Mouse (Mus musculus) CH12.LX (cell line): ENCODE results near the gene Cd86. TPM values are rescaled to one million over a fixed set of nuclear protein-coding genes. Genes with fewer than 3 reads are reported as not detected.
A peak's percentile ranks its signal among the peaks of the same experiment; 100 is the strongest.

Experiments
- DNase-seq: peaks from one replicate; pipeline ENCODE4 v3.0.0-alpha.2; 2013; ENCODE audit errors: extremely low read depth
- H3K27ac ChIP-seq: 2 replicates; pipeline ENCODE4 v1.5.1; 2012; ENCODE audit warnings: low read depth, mild to moderate bottlenecking, control low read depth, moderate library complexity; ENCODE audit not compliant: insufficient read depth
- H3K27me3 ChIP-seq: replicated peaks from 2 replicates; pipeline ENCODE3; 2012; ENCODE audit warnings: inconsistent platforms
- H3K36me3 ChIP-seq, 2 experiments: replicated peaks in 1 of 2; 2 replicates each; pipeline versions ENCODE3 to v1.6.1; 2012; ENCODE audit warnings: inconsistent platforms in 1 of 2, low read length in 1 of 2, mild to moderate bottlenecking in 1 of 2, mixed read lengths in 1 of 2, moderate library complexity in 1 of 2; ENCODE audit not compliant: control insufficient read depth in 1 of 2, insufficient read depth in 1 of 2
- H3K4me1 ChIP-seq, 2 experiments: 2 replicates each; pipeline ENCODE4 v1.6.1; 2012; ENCODE audit warnings: inconsistent platforms in 1 of 2, moderate library complexity in 1 of 2; ENCODE audit not compliant: insufficient read depth in 2 of 2, control insufficient read depth in 1 of 2
- H3K4me2 ChIP-seq: 2 replicates; pipeline ENCODE4 v1.6.1; 2012; ENCODE audit warnings: low read depth, mild to moderate bottlenecking, control low read depth; ENCODE audit not compliant: poor library complexity, insufficient read depth, severe bottlenecking
- H3K4me3 ChIP-seq, 3 experiments: fragments of 150-350 bp in 1 of 3; sonication (generic) in 1 of 3; replicated peaks in 1 of 3; 2 replicates each; pipeline versions ENCODE3 to v1.5.1; 2011 to 2012; ENCODE audit warnings: low read depth in 2 of 3, low read length in 2 of 3, mild to moderate bottlenecking in 2 of 3, moderate library complexity in 2 of 3, control low read depth in 1 of 3, improper control_type of control experiment in 1 of 3, inconsistent platforms in 1 of 3, mixed read lengths in 1 of 3; ENCODE audit not compliant: poor library complexity in 1 of 3
- H3K79me2 ChIP-seq: replicated peaks from 2 replicates; pipeline ENCODE4 v1.6.1; 2012; ENCODE audit warnings: mild to moderate bottlenecking, moderate library complexity; ENCODE audit not compliant: control insufficient read depth, poor library complexity, insufficient read depth, severe bottlenecking; ENCODE audit errors: extremely low read depth
- H3K9ac ChIP-seq: 2 replicates; pipeline ENCODE4 v1.6.1; 2012; ENCODE audit warnings: low read depth, mild to moderate bottlenecking, control low read depth, moderate library complexity; ENCODE audit not compliant: insufficient read depth
- H3K9me3 ChIP-seq: replicated peaks from 2 replicates; pipeline ENCODE3; 2012; ENCODE audit warnings: low read length, inconsistent platforms, mixed read lengths
- BHLHE40 ChIP-seq: IDR thresholded peaks from 2 replicates; pipeline ENCODE4 v1.6.1; 2011; ENCODE audit warnings: mild to moderate bottlenecking, low read depth, low read length, improper control_type of control experiment
- CHD1 ChIP-seq: IDR thresholded peaks from 2 replicates; pipeline ENCODE4 v1.6.1; 2012; ENCODE audit warnings: low read depth, low read length, improper control_type of control experiment, inconsistent platforms
- CHD2 ChIP-seq: IDR thresholded peaks from 2 replicates; pipeline ENCODE4 v1.6.1; 2011; ENCODE audit warnings: low read length, improper control_type of control experiment
- CTCF ChIP-seq, 2 experiments: IDR thresholded peaks in 1 of 2; conservative IDR thresholded peaks in 1 of 2; 2 replicates each; pipeline ENCODE4 v1.5.1; 2011 to 2012; ENCODE audit warnings: low read depth in 2 of 2, low read length in 2 of 2, improper control_type of control experiment in 1 of 2, inconsistent platforms in 1 of 2, mild to moderate bottlenecking in 1 of 2, moderate library complexity in 1 of 2
- E2F4 ChIP-seq: IDR thresholded peaks from 2 replicates; pipeline ENCODE4 v1.6.1; 2011; ENCODE audit warnings: low read depth, low read length, improper control_type of control experiment; ENCODE audit not compliant: insufficient replicate concordance
- ELF1 ChIP-seq: IDR thresholded peaks from 2 replicates; pipeline ENCODE4 v1.6.1; 2014; ENCODE audit warnings: low read depth, mild to moderate bottlenecking, inconsistent platforms, low read length, improper control_type of control experiment
- EP300 ChIP-seq: IDR thresholded peaks from 2 replicates; pipeline ENCODE4 v1.6.1; 2011; ENCODE audit warnings: low read length, improper control_type of control experiment
- ETS1 ChIP-seq: conservative IDR thresholded peaks from 2 replicates; pipeline ENCODE4 v1.6.1; 2012; ENCODE audit warnings: low read depth, mild to moderate bottlenecking, inconsistent platforms, low read length, improper control_type of control experiment, moderate library complexity
- GABPA ChIP-seq: IDR thresholded peaks from 2 replicates; pipeline ENCODE4 v1.6.1; 2012; ENCODE audit warnings: low read depth, low read length, improper control_type of control experiment, inconsistent platforms; ENCODE audit not compliant: insufficient replicate concordance
- HCFC1 ChIP-seq: IDR thresholded peaks from 2 replicates; pipeline ENCODE4 v1.6.1; 2012; ENCODE audit warnings: low read depth, mild to moderate bottlenecking, inconsistent platforms, low read length, improper control_type of control experiment
- IRF4 ChIP-seq: IDR thresholded peaks from 2 replicates; pipeline ENCODE4 v1.6.1; 2014; ENCODE audit warnings: low read depth, mild to moderate bottlenecking, inconsistent platforms, low read length, improper control_type of control experiment
- JUN ChIP-seq: IDR thresholded peaks from 2 replicates; pipeline ENCODE4 v1.6.1; 2011; ENCODE audit warnings: low read depth, mild to moderate bottlenecking, low read length, improper control_type of control experiment, moderate library complexity; ENCODE audit not compliant: insufficient read depth
- JUND ChIP-seq: conservative IDR thresholded peaks from 2 replicates; pipeline ENCODE4 v1.6.1; 2011; ENCODE audit warnings: low read depth, low read length, improper control_type of control experiment
- KAT2A ChIP-seq: IDR thresholded peaks from 2 replicates; pipeline ENCODE4 v1.6.1; 2012; ENCODE audit warnings: low read length, improper control_type of control experiment, inconsistent platforms; ENCODE audit not compliant: insufficient replicate concordance
- MAFK ChIP-seq: IDR thresholded peaks from 2 replicates; pipeline ENCODE4 v1.6.1; 2011; ENCODE audit warnings: low read length, improper control_type of control experiment; ENCODE audit not compliant: insufficient replicate concordance
- MAX ChIP-seq: IDR thresholded peaks from 2 replicates; pipeline ENCODE4 v1.6.1; 2011; ENCODE audit warnings: low read length, improper control_type of control experiment
- MAZ ChIP-seq: IDR thresholded peaks from 2 replicates; pipeline ENCODE4 v1.6.1; 2012; ENCODE audit warnings: low read depth, mild to moderate bottlenecking, inconsistent platforms, low read length, improper control_type of control experiment, moderate library complexity
- MEF2A ChIP-seq: IDR thresholded peaks from 2 replicates; pipeline ENCODE4 v1.6.1; 2014; ENCODE audit warnings: low read depth, mild to moderate bottlenecking, inconsistent platforms, low read length, improper control_type of control experiment, borderline replicate concordance
- MXI1 ChIP-seq: IDR thresholded peaks from 2 replicates; pipeline ENCODE4 v1.6.1; 2011; ENCODE audit warnings: mild to moderate bottlenecking, low read depth, low read length, improper control_type of control experiment
- MYC ChIP-seq: IDR thresholded peaks from 2 replicates; pipeline ENCODE4 v1.6.1; 2011; ENCODE audit warnings: low read depth, mild to moderate bottlenecking, improper control_type of control experiment, low read length
- NELFE ChIP-seq: IDR thresholded peaks from 2 replicates; pipeline ENCODE4 v1.6.1; 2011; ENCODE audit warnings: low read depth, low read length, improper control_type of control experiment
- NRF1 ChIP-seq: IDR thresholded peaks from 2 replicates; pipeline ENCODE4 v1.6.1; 2014; ENCODE audit warnings: low read depth, mild to moderate bottlenecking, inconsistent platforms, low read length, improper control_type of control experiment, moderate library complexity
- PAX5 ChIP-seq: IDR thresholded peaks from 2 replicates; pipeline ENCODE4 v1.6.1; 2012; ENCODE audit warnings: low read length, inconsistent platforms, mixed read lengths
- POLR2A ChIP-seq: IDR thresholded peaks from 2 replicates; pipeline ENCODE4 v1.6.1; 2011; ENCODE audit warnings: low read depth, mild to moderate bottlenecking, improper control_type of control experiment, low read length
- POLR2AphosphoS2 ChIP-seq: IDR thresholded peaks from 2 replicates; pipeline ENCODE4 v1.6.1; 2011; ENCODE audit warnings: low read depth, low read length, improper control_type of control experiment
- RCOR1 ChIP-seq: conservative IDR thresholded peaks from 2 replicates; pipeline ENCODE4 v1.6.1; 2012; ENCODE audit warnings: low read depth, mild to moderate bottlenecking, inconsistent platforms, low read length, improper control_type of control experiment
- SIN3A ChIP-seq: IDR thresholded peaks from 2 replicates; pipeline ENCODE4 v1.6.1; 2012; ENCODE audit warnings: low read length, improper control_type of control experiment, inconsistent platforms
- SMC3 ChIP-seq: IDR thresholded peaks from 2 replicates; pipeline ENCODE4 v1.6.1; 2011; ENCODE audit warnings: low read depth, low read length, improper control_type of control experiment
- TBP ChIP-seq: conservative IDR thresholded peaks from 2 replicates; pipeline ENCODE4 v1.6.1; 2011; ENCODE audit warnings: low read depth, low read length, improper control_type of control experiment
- TCF12 ChIP-seq: IDR thresholded peaks from 2 replicates; pipeline ENCODE4 v1.6.1; 2014; ENCODE audit warnings: low read depth, mild to moderate bottlenecking, inconsistent platforms, low read length, improper control_type of control experiment
- USF1 ChIP-seq: IDR thresholded peaks from 2 replicates; pipeline ENCODE4 v1.6.1; 2014; ENCODE audit warnings: low read depth, mild to moderate bottlenecking, inconsistent platforms, low read length, improper control_type of control experiment
- USF2 ChIP-seq: conservative IDR thresholded peaks from 2 replicates; pipeline ENCODE4 v1.6.1; 2011; ENCODE audit warnings: low read depth, low read length, improper control_type of control experiment
- ZC3H11A ChIP-seq: IDR thresholded peaks from 2 replicates; pipeline ENCODE4 v1.6.1; 2012; ENCODE audit warnings: low read depth, mild to moderate bottlenecking, inconsistent platforms, low read length, improper control_type of control experiment
- ZKSCAN1 ChIP-seq: IDR thresholded peaks from 2 replicates; pipeline ENCODE4 v1.6.1; 2012; ENCODE audit warnings: low read depth, inconsistent platforms, low read length, improper control_type of control experiment, borderline replicate concordance
- ZMIZ1 ChIP-seq: IDR thresholded peaks from 2 replicates; pipeline ENCODE4 v1.6.1; 2012; ENCODE audit warnings: low read depth, mild to moderate bottlenecking, inconsistent platforms, low read length, improper control_type of control experiment
- ZNF384 ChIP-seq: IDR thresholded peaks from 2 replicates; pipeline ENCODE4 v1.6.1; 2012; ENCODE audit warnings: low read depth, low read length, improper control_type of control experiment, inconsistent platforms
- dilution Hi-C: fragments of 300-500 bp; cut with MboI; formaldehyde crosslinking; loops from 2 replicates; pipeline ENCODE4 v1.14.3; 2020; ENCODE audit warnings: low sequenced_read_pairs; ENCODE audit not compliant: extremely low pct_unique_long_range_greater_than_20kb, extremely low pct_ligation_motif_present
- in situ Hi-C: fragments of 300-500 bp; cut with MboI; formaldehyde crosslinking; loops from 3 replicates; pipeline ENCODE4 v1.14.3; 2019; ENCODE audit warnings: low sequenced_read_pairs, low pct_ligation_motif_present, low pct_unique_long_range_greater_than_20kb, mixed read lengths
- polyA plus RNA-seq: library from polyadenylated mRNA; unstranded; fragments of >175 nt; gene quantifications from 2 replicates; pipeline ENCODE4 v1.2.1, GENCODE M21; 2012; ENCODE audit warnings: low read depth; ENCODE audit not compliant: insufficient read length
- total RNA-seq, 2 experiments: library from RNA; depleted of rRNA; stranded (reverse); fragments of 300-350 nt in 1 of 2; fragments of >200 nt in 1 of 2; gene quantifications; 2 replicates each; pipeline ENCODE4 v1.2.3; 2012 to 2014

The Cd86 gene
- total and polyA plus RNA-seq, 3 experiments, result 102 to 191 (median 113) TPM

DNA sequence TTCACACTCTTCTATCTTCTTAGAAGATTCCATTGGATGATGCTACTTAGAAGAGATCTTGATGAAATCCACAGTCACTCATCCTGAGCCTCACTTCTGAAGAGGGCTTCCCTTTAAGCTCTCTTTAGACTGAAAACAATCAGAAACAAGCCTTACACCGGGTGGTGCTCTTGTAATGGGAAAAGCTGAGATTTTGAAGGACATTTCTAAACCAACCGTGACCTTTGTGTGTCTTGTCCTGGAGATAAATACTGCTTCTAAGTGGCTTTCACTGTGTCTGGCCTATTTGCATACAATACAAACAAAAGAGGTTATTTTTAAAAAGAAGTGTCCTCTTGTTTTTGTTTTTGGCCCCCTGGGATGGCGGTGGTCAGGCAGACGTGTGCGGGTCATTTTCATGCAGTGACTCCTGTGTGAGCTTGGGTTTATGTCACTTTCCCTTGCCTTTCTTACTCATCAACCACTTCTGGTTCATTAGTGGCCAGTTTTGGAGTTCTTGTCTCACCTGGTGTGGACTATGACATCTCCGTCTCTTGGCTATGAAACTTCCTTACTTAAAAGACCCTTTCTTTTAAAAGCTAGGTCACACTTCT, 14.6 kb downstream of the Cd86 start (continued):
- TF ChIP-seq USF2 (no peak), ZNF384 (no peak), MXI1 (no peak), ETS1 (peak; percentile 98), ZC3H11A (peak; percentile 42; the same call in 1 of the 2 replicates), SMC3 (peak; percentile 59), HCFC1 (no peak; the same call in 1 of the 2 replicates)
- TF ChIP-seq, all 38 proteins: peak for 16

DNA sequence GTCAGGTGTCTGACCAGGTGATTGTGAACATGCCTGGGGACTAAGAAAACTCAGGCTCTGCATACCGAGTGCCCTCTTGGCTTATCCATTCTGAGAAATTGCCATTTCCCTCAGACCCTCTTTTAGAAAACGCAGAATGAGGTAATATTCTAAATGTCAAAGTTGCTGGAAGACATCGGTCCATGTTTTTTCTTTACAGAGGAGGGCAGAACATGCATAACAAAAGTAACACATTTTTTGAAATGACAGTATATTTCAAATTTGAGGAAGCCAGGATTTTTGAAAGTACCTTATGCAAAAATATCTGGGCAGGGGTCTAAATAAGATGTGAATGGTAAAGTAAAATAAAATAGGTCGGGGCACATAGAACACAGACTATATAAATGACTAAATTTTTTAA, 15.4 kb downstream of the Cd86 start:
- in situ Hi-C loops, result loop anchor here (5.0 kb wide), 1 partner anchor 72 kb away; no protein-coding TSS in a partner anchor
- TF ChIP-seq IRF4, result peak; percentile 74; the same call in 1 of the 2 replicates
- no peak for TF ChIP-seq HCFC1
- no peak for TF ChIP-seq E2F4
- no peak for TF ChIP-seq RCOR1
- TF ChIP-seq POLR2AphosphoS2, result no peak
- no peak for TF ChIP-seq MYC
- TF ChIP-seq USF1, result no peak
- no peak for TF ChIP-seq GABPA
- TF ChIP-seq KAT2A, result no peak
- TF ChIP-seq ZNF384, result peak; percentile 24; the same call in 1 of the 2 replicates
- no peak for TF ChIP-seq MXI1
- TF ChIP-seq ZKSCAN1, result no peak
- TF ChIP-seq MAX, result no peak
- peak; percentile 66 for TF ChIP-seq ETS1
- TF ChIP-seq CHD1, result no peak
- 0 out of 2 replicates have a peak, but pooled peaks have one; percentile 41 for TF ChIP-seq SIN3A
- TF ChIP-seq SMC3, result no peak
- TF ChIP-seq MEF2A, result peak; percentile 58
- no peak for TF ChIP-seq USF2
- no peak for TF ChIP-seq MAFK
- no peak for TF ChIP-seq PAX5
- no peak for TF ChIP-seq NELFE
- 0 out of 2 replicates have a peak, but pooled peaks have one; percentile 9 for TF ChIP-seq JUND
- no peak for TF ChIP-seq POLR2A
- TF ChIP-seq EP300, result peak; percentile 73
- TF ChIP-seq TCF12, result no peak
- TF ChIP-seq TBP, result no peak
- no peak for TF ChIP-seq ZC3H11A
- no peak for TF ChIP-seq ELF1
- TF ChIP-seq CTCF (conservative IDR thresholded peaks at IDR 0.05 in 1 of 2, IDR thresholded peaks at IDR 0.05 in 1 of 2; ENCODE audit: low read depth in 2 of 2, low read length in 2 of 2), result no peak
- TF ChIP-seq NRF1, result no peak
- TF ChIP-seq ZMIZ1, result no peak
- 0 out of 2 replicates have a peak, but pooled peaks have one; percentile 44 for TF ChIP-seq MAZ
- peak; percentile 3; the same call in 1 of the 2 replicates for TF ChIP-seq JUN
- no peak for TF ChIP-seq CHD2
- peak; percentile 65 for TF ChIP-seq BHLHE40

More for the DNA sequence above, 15.4 kb downstream of the Cd86 start:
- no peak overlapping the region for H3K9ac ChIP-seq
- peaks cover 11% of the 10 kb centered on the region for H3K9me3 ChIP-seq
- H3K27ac ChIP-seq, result no peak overlapping the region
- H3K4me3 ChIP-seq, result no peak overlapping the region
- no peak for DNase-seq
- no peaks in the 10 kb centered on the region for H3K79me2 ChIP-seq
- dilution Hi-C loops, result no loop called here
- no peak overlapping the region; the same call in 1 of the 2 replicates for H3K4me2 ChIP-seq
- no peaks in the 10 kb centered on the region for H3K27me3 ChIP-seq
- H3K36me3 ChIP-seq, result peaks cover 0 to 22% of the 10 kb centered on the region in 2 experiments
- H3K4me1 ChIP-seq, result peaks cover 16 to 46% of the 10 kb centered on the region in 2 experiments
